Mouse (Mus musculus): ENCODE results near the gene Pom121l2.

- TF ChIP-seq CTCF (IDR thresholded peaks at IDR 0.05; ENCODE audit: low read depth, low read length), result no peak
- TF ChIP-seq POLR2A (IDR thresholded peaks at IDR 0.05; ENCODE audit: borderline replicate concordance, low read depth, low read length), result no peak
Observed at GRCm38 (mm10) chr13:21936968-21937367, 44.0 kb upstream of the Pom121l2 start.
